Mouse (Mus musculus) liver, embryonic 11.5 days (tissue): Measurements from ENCODE around the gene Ank. TPM values are rescaled to one million over a fixed set of nuclear protein-coding genes. Genes with fewer than 3 reads are reported as not detected.

Source experiments
- ATAC-seq: fragments of 200-750 bp; cut with Nextera tagmentation; replicated peaks from 2 replicates; pipeline ENCODE4 v1.8.0; 2017; ENCODE audit warnings: moderate number of reproducible peaks, mild to moderate bottlenecking, moderate TSS enrichment, moderate library complexity; ENCODE audit not compliant: low FRiP score
- DNase-seq: peaks from one replicate; pipeline ENCODE4 v3.0.0-alpha.2; 2017; ENCODE audit warnings: low spot score
- H3K27ac ChIP-seq: fragments of 300-500 bp; sonication (generic); 2 replicates; pipeline ENCODE4 v1.5.1; 2014; ENCODE audit warnings: mild to moderate bottlenecking, low read depth, low read length, control low read depth
- H3K27me3 ChIP-seq: fragments of 300-500 bp; sonication (generic); replicated peaks from 2 replicates; pipeline ENCODE4 v1.6.1; 2014; ENCODE audit warnings: low read length, mixed read lengths; ENCODE audit not compliant: control insufficient read depth, insufficient read depth
- H3K36me3 ChIP-seq: fragments of 300-500 bp; sonication (generic); 2 replicates; pipeline ENCODE4 v1.6.1; 2014; ENCODE audit warnings: mild to moderate bottlenecking, low read length, moderate library complexity, mixed read lengths; ENCODE audit not compliant: control insufficient read depth, insufficient read depth
- H3K4me1 ChIP-seq: fragments of 300-500 bp; sonication (generic); replicated peaks from 2 replicates; pipeline ENCODE4 v1.6.1; 2014; ENCODE audit warnings: low read length, mixed read lengths; ENCODE audit not compliant: control insufficient read depth, insufficient read depth
- H3K4me2 ChIP-seq: fragments of 300-500 bp; sonication (generic); 2 replicates; pipeline ENCODE4 v1.6.1; 2014; ENCODE audit warnings: mild to moderate bottlenecking, control low read depth, moderate library complexity
- H3K4me3 ChIP-seq: fragments of 300-500 bp; sonication (generic); 2 replicates; pipeline ENCODE4 v1.5.1; 2014; ENCODE audit warnings: low read depth, low read length, control low read depth
- H3K9ac ChIP-seq: fragments of 300-500 bp; sonication (generic); 2 replicates; pipeline ENCODE4 v1.6.1; 2014; ENCODE audit warnings: low read depth, low read length, control low read depth
- H3K9me3 ChIP-seq: fragments of 300-500 bp; sonication (generic); 2 replicates; pipeline ENCODE4 v1.6.1; 2016; ENCODE audit warnings: low read length, inconsistent platforms, mixed read lengths; ENCODE audit not compliant: control insufficient read depth
- WGBS: fragments of 180-500 bp; shearing (Covaris S2); extraction: QIAGEN DNeasy Blood & Tissue Kit; methylation state at CpG from one replicate; pipeline ENCODE4 v1.1.7; 2014; 5-methylcytosine and 5-hydroxymethylcytosine counted together
- polyA plus RNA-seq: library from polyadenylated mRNA; unstranded; fragments of >200 nt; fragmentation: Nextera tagmentation; extraction: Ambion mirVana; gene quantifications from 2 replicates; pipeline ENCODE4 v1.2.1, GENCODE M21; 2014

Gene Ank
- polyA plus RNA-seq, 1 experiment from 2014 or later = 13.1 TPM

DNA sequence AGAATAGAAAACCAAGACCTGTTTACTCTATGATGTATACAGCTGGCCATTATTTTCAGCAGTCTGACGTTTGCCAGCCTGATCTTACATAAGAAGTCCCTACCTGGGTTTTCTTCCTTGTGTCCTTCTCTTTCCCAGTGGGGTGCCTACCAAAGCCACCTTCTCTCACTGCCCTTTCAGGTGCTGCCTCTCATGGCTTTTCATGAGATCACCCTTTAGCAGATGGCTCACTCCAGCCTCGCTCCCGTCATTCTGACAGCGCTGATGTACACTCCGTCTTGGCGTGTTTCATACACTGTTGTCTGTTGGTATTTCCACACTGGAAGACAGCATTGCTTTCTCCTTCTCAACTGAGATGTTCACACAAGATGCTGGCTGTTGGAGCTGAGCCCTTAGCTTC lies 117.1 kb downstream of the Ank start:
- H3K4me3 ChIP-seq = no peak overlapping the region
- ATAC-seq = no peak
- H3K27ac ChIP-seq = no peak overlapping the region
- H3K36me3 ChIP-seq = no peaks in the 10 kb centered on the region; the same call in 1 of the 2 replicates
- H3K4me1 ChIP-seq = no peaks in the 10 kb centered on the region
- no peak overlapping the region for H3K4me2 ChIP-seq
- 92% methylated on average over 6 of the region's 6 CpGs for WGBS
- no peak for DNase-seq
- no peak overlapping the region for H3K9ac ChIP-seq
- no peaks in the 10 kb centered on the region for H3K9me3 ChIP-seq
- H3K27me3 ChIP-seq = no peaks in the 10 kb centered on the region

DNA sequence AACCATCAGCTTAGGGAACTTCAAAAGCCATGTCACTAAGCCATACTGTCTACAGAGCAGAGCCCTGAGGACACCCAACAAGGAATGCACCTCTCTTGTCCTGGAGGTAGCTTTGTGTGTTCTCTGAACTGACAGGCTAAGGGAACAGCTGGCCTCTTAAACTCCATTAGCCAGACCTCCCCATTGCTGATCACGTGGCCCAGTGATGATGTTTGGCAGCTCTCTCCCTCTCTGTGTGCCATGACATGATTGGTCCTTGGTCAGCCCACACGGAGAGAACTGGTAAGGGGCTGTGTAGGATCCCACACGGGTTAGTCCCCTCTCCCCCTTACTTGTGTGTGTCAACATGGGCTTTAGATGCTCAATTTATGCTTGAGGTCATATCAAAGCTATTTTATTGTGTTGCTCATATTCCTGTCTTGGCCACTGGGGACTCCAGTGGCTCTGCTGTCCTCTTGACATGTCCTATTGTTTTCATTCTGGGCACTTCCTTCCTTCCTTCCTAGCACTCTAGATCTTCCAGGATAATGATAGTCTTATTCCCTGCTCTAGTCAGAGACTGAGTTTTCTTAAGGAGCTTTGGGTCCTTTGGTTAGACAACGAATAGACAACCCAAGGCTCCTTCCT lies 119.1 kb downstream of the Ank start:
- Histone ChIP-seq H3K4me2 (no peak overlapping the region), H3K9ac (no peak overlapping the region), H3K4me3 (no peak overlapping the region), H3K4me1 (no peaks in the 10 kb centered on the region), H3K27ac (no peak overlapping the region), H3K9me3 (no peaks in the 10 kb centered on the region), H3K36me3 (no peaks in the 10 kb centered on the region; the same call in 1 of the 2 replicates), H3K27me3 (no peaks in the 10 kb centered on the region)
- DNase-seq (no peak), ATAC-seq (no peak)
- WGBS = 68% methylated on average over 4 of the region's 4 CpGs

DNA sequence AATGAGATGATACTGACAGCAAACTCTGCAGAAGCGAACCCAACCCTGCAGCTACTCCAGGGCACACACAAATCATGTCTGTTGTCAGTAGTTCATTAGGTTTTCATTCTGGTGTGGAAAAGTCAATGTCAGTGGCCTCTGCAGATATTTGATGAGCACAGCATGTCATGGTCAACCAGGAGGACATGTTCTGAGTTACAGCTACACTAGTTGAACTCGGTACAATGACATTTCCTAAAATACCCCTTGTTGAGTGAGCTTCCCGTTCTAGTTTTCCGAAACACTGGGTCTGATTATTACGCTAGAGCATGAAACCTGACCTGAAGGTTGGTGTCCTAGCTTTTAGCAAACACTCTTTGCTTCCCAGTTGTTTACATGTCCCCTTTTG lies 119.6 kb downstream of the Ank start:
- WGBS = 84% methylated on average over 5 of the region's 5 CpGs
- Histone ChIP-seq H3K9me3 (no peaks in the 10 kb centered on the region), H3K4me2 (no peak overlapping the region), H3K9ac (no peak overlapping the region), H3K27me3 (no peaks in the 10 kb centered on the region), H3K36me3 (peaks cover 3% of the 10 kb centered on the region; the same call in 1 of the 2 replicates), H3K27ac (no peak overlapping the region), H3K4me3 (no peak overlapping the region), H3K4me1 (no peaks in the 10 kb centered on the region)
- DNase-seq = no peak
- ATAC-seq = no peak

DNA sequence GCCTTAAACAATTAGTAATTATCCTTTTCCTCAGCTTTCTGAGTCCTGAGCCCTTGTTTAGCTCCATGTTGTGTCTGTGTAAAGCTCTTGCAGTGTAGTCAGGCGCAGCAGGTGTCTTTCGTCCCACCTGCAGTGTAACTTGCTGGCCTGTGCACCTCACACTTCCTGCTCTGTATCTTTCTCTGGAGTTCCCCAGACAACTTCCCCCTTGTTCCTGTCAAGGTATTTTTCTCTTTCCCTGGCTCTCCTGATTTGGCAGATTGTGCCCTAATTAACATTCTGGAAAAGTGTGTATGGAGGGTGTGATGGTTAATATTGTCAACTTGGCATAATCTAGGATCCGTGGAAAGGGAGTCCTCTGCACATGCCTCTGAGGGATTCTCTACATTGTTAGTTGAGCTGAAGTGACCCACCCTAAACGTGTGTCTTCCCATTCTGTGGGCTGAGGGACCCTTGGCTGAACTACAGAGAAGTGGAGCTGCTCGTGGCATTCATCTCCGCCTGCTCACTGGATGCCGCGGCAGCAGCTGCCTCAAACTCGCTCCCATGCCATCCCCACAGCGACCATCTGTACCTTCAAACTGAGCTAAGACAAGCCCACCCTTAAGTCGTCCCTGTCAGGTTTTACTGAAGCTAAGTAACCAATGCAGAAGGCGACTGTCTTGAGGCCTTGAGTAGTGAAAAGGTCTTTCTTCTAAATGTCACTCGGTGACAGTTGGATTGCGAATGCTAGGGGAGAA lies 121.8 kb downstream of the Ank start:
- Histone ChIP-seq H3K4me3 (no peak overlapping the region), H3K9me3 (no peaks in the 10 kb centered on the region), H3K9ac (no peak overlapping the region), H3K4me2 (no peak overlapping the region), H3K27me3 (no peaks in the 10 kb centered on the region), H3K36me3 (peaks cover 5% of the 10 kb centered on the region; the same call in 1 of the 2 replicates), H3K4me1 (no peaks in the 10 kb centered on the region), H3K27ac (no peak overlapping the region)
- 85% methylated on average over 14 of the region's 14 CpGs for WGBS
- DNase-seq (no peak), ATAC-seq (no peak)

DNA sequence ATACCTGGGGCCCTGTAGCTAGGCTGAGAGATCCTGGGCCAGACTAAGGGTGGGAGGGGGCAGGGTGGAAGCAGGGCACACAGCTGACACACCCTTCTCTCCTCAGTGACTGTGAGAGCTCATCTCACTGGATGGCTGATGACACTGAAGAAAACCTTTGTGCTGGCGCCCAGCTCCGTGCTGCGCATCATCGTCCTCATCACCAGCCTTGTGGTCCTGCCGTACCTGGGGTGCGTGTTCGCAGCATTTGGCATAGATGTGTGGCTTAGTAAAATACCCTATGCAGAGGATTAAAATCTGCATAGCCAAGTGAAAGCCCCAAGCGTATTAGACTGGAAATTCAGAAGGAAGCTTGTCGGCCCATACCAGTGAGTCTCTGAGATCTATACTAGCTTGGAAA lies 124.3 kb downstream of the Ank start:
- no peaks in the 10 kb centered on the region for H3K27me3 ChIP-seq
- H3K9ac ChIP-seq = no peak overlapping the region
- H3K4me3 ChIP-seq = no peak overlapping the region
- DNase-seq = no peak
- no peaks in the 10 kb centered on the region for H3K9me3 ChIP-seq
- H3K36me3 ChIP-seq = peaks cover 17% of the 10 kb centered on the region; the same call in 1 of the 2 replicates
- no peak overlapping the region for H3K27ac ChIP-seq
- H3K4me1 ChIP-seq = no peaks in the 10 kb centered on the region
- no peak for ATAC-seq
- no peak overlapping the region for H3K4me2 ChIP-seq
- 95% methylated on average over 9 of the region's 9 CpGs for WGBS

DNA sequence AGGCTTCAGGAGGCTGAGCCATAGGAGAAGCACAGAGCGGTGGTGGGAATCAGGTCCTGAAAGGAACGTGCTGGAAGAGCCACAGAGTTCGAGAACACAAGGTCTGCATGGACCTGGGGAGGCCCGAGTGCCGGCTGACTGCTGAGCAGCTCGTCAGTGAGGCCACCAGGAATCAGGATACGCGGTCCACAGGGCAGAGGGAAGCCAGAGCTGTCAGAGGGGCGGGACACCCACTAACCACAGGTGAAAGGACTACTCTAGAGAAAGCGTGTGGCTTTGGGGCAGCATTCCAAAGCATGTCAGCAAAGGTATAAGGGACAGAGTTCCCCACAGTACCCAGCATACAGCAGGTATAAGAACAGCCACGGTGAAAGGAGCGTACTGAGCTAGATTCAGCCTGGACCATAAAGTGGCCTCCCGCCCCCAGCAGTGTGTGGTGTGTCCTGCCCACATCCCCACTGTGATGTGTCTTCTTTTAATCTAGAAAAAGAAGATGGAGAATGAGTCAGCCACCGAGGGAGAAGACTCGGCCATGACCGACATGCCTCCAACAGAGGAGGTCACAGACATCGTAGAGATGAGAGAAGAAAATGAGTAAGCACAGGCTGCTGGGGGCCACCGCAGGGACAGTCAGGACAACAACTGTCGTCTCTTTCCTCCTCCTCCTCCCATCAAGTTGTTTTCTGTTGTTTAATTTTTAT lies 126.3 kb downstream of the Ank start:
- H3K27ac ChIP-seq = no peak overlapping the region
- H3K36me3 ChIP-seq = peaks cover 17% of the 10 kb centered on the region; the same call in 1 of the 2 replicates
- no peak for DNase-seq
- WGBS = 88% methylated on average over 19 of the region's 19 CpGs
- no peaks in the 10 kb centered on the region for H3K27me3 ChIP-seq
- H3K4me3 ChIP-seq = no peak overlapping the region
- no peaks in the 10 kb centered on the region for H3K4me1 ChIP-seq
- no peak overlapping the region for H3K4me2 ChIP-seq
- H3K9ac ChIP-seq = no peak overlapping the region
- ATAC-seq = no peak
- H3K9me3 ChIP-seq = no peaks in the 10 kb centered on the region

DNA sequence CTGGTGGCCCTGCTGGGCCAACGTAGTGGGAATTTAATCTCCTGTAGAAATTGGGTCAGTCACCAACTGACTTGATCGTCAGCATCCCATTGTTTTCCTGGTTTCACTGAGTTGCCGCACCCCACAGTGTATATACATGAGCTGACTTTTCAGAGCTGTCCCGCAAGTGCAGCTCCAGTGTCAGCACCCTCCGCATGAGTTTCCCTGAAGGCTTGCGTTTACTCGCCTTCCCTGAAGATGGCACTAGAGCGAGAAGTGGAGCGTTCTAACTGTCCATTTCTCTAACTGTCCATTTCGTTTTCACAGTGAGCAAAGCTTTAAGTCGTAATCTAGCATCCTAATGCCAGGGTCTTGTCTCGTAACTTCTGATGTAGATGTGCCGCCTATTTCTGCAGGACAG lies 127.2 kb downstream of the Ank start:
- H3K9ac ChIP-seq = no peak overlapping the region
- no peak overlapping the region for H3K4me3 ChIP-seq
- no peak overlapping the region for H3K4me2 ChIP-seq
- no peak for ATAC-seq
- H3K27ac ChIP-seq = no peak overlapping the region
- 84% methylated on average over 13 of the region's 13 CpGs for WGBS
- no peaks in the 10 kb centered on the region for H3K9me3 ChIP-seq
- no peak for DNase-seq
- H3K4me1 ChIP-seq = no peaks in the 10 kb centered on the region
- peaks cover 17% of the 10 kb centered on the region; the same call in 1 of the 2 replicates for H3K36me3 ChIP-seq
- no peaks in the 10 kb centered on the region for H3K27me3 ChIP-seq

DNA sequence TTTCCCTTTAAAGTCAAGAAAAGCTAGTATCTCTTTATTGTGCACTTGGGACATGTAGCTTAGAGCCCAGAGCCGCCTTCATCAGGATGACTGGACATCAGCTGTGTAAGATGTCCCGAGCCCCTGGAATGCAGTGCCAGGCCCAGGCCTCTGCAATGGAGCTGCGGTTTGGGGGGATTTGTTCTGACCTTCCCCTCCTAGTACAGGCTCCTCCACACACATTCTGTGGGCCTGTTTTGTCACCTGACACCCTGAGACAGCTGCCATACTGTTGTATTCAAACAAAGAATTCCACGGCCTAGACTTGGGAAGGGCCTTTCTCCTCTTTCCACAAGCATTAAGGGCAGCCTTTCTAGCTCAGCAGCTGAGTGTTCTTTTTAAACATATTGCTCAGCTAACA lies 128.5 kb downstream of the Ank start:
- DNase-seq = no peak

More for the DNA sequence above, 128.5 kb downstream of the Ank start:
- Histone ChIP-seq H3K27ac (no peak overlapping the region), H3K36me3 (peaks cover 17% of the 10 kb centered on the region; the same call in 1 of the 2 replicates), H3K27me3 (no peaks in the 10 kb centered on the region), H3K4me2 (no peak overlapping the region), H3K4me3 (no peak overlapping the region), H3K9me3 (no peaks in the 10 kb centered on the region), H3K9ac (no peak overlapping the region), H3K4me1 (no peaks in the 10 kb centered on the region)
- 63% methylated on average over 4 of the region's 4 CpGs for WGBS
- ATAC-seq = no peak
